Mouse (Mus musculus) ES-Bruce4 (cell line): ENCODE data around the gene Shoc2.

ENCODE experiments used
- CTCF ChIP-seq: IDR thresholded peaks from one replicate; pipeline ENCODE4 v1.8.1; 2011; ENCODE audit warnings: low read depth, low read length
- EP300 ChIP-seq: IDR thresholded peaks from 2 replicates; pipeline ENCODE4 v1.6.1; 2011; ENCODE audit warnings: low read depth, low read length; ENCODE audit not compliant: insufficient read depth
- POLR2A ChIP-seq: IDR thresholded peaks from one replicate; pipeline ENCODE4 v1.8.1; 2011; ENCODE audit warnings: low read length; ENCODE audit not compliant: insufficient read depth

GRCm38 (mm10) chr19:54081716-54082165 lies 137.6 kb downstream of the Shoc2 start:
- TF ChIP-seq CTCF, result no peak
- no peak for TF ChIP-seq EP300
- TF ChIP-seq POLR2A, result no peak
